Mouse (Mus musculus) kidney, adult 2 months (tissue): ENCODE measurements at regions not wholly inside any gene's neighbourhood (a gene's known extent, or its start where the extent isn't known, plus 50 kb on each side); places are given as distances from the start of the nearest gene placed in this dataset.

Experiments
- CTCF ChIP-seq: fragments of 200-500 bp; conservative IDR thresholded peaks from 2 replicates; pipeline ENCODE4 v1.5.1; 2011; ENCODE audit warnings: low read depth, mild to moderate bottlenecking, control low read depth, low read length, moderate library complexity, mixed read lengths; ENCODE audit not compliant: insufficient read depth, insufficient read length
- POLR2A ChIP-seq: fragments of 200-500 bp; IDR thresholded peaks from one replicate; pipeline ENCODE4 v1.6.1; 2011; ENCODE audit warnings: low read depth, low read length, control low read depth

- TF ChIP-seq POLR2A (no peak), CTCF (no peak)
These were observed 195.7 kb upstream of the Zfp618 start for GRCm38 (mm10) chr4:62769469-62770234.
